Mouse (Mus musculus) neutrophil, adult 65 days (primary cell): Measurements from ENCODE around the gene Drd2. TPM values are rescaled to one million over a fixed set of nuclear protein-coding genes. Genes with fewer than 3 reads are reported as not detected.

Experiments
- total RNA-seq: library from RNA; stranded (reverse); gene quantifications from 2 replicates; pipeline ENCODE4 v1.2.4, GENCODE M21; 2023

Drd2 gene
- 0.16 TPM in 1 of 2 replicates, not detected in the other for total RNA-seq

GRCm38 (mm10) chr9:49340136-49341043, at the start of gene Drd2:
Drd2 (plus strand) TSS chr9:49340627.

DNA sequence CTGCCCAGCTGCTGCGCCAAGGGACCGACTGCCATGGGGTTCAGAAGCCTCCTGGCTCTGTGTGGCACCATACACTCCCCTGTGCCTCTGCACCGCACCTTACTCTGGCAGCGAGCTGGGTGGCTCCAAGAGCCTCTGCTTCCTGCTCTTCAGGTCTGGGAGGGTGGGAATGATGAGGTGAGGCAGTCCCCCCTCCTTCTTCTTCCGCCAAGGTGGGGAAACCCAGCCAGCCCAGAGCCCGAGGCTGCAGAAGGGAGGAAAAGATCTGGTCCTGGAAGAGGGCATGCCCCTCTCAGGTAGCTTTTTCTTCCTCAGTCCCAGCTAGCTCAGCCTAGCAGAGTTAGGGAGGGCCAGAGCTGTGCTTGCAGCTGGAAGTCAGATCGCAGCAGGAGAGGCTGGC, 86.5 kb downstream of the Drd2 start, which contains the start of gene Ankk1:
TSS of gene Ankk1 (minus strand) at position 101 of the 400 bp plus-strand sequence.

Other genes with a start within 250 kb of the Drd2 start
- gene Gm4894, start 90.1 kb upstream of the Drd2 start, total RNA-seq: not detected in 2 replicates
- gene Ankk1, start 86.4 kb downstream of the Drd2 start, total RNA-seq: not detected in 2 replicates
- gene Ttc12, start 145.6 kb downstream of the Drd2 start, total RNA-seq: 0.70 and 2.4 TPM in 2 replicates